Mouse (Mus musculus) thymus, adult 2 months (tissue): ENCODE data around the gene Idh2.

Experiments
- CTCF ChIP-seq: fragments of 200-500 bp; IDR thresholded peaks from 2 replicates; pipeline ENCODE4 v1.5.1; 2012; ENCODE audit warnings: mild to moderate bottlenecking, control low read depth, low read length, moderate library complexity, borderline replicate concordance; ENCODE audit not compliant: control insufficient read depth, poor library complexity, insufficient read depth; ENCODE audit errors: extremely low read depth
- POLR2A ChIP-seq: fragments of 200-500 bp; IDR thresholded peaks from 2 replicates; pipeline ENCODE4 v1.6.1; 2012; ENCODE audit warnings: mild to moderate bottlenecking, low read length, control low read depth, moderate library complexity; ENCODE audit not compliant: control insufficient read depth, poor library complexity, insufficient read depth; ENCODE audit errors: extremely low read depth

DNA sequence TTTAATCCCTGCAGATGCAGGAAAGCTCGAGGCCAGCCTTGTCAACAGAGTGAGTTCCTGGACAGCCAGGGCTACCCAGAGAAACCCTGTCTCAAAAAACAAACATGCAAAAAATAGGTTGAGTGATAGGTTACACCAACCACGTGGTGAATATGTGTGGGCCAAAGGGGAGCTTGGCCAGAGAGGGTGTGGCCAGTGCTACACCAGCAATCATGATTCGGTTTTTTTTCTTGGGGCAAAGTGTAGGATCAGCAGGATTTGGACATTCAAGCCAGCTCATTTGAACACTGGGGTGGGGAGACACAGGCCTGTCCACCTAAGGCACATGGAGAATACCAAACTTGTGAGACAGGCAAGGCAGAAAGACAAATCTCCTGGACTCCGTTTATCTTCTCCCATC is 14.1 kb upstream of the Idh2 start:
- TF ChIP-seq CTCF = no peak
- TF ChIP-seq POLR2A = no peak
